Mouse (Mus musculus) heart, embryonic 16.5 days (tissue): ENCODE measurements around the gene Kansl1l. TPM values are rescaled to one million over a fixed set of nuclear protein-coding genes. Genes with fewer than 3 reads are reported as not detected.

Source experiments
- ATAC-seq: fragments of 200-750 bp; cut with Nextera tagmentation; replicated peaks from 2 replicates; pipeline ENCODE4 v1.8.0; 2017; ENCODE audit warnings: moderate number of reproducible peaks; ENCODE audit not compliant: insufficient read depth, low FRiP score; ENCODE audit errors: extremely low read depth
- H3K27ac ChIP-seq: fragments of 300-500 bp; sonication (generic); 2 replicates; pipeline ENCODE4 v1.5.1; 2014; ENCODE audit warnings: mild to moderate bottlenecking, low read length, control low read depth, moderate library complexity
- H3K27me3 ChIP-seq: fragments of 300-500 bp; sonication (generic); 2 replicates; pipeline ENCODE4 v1.6.1; 2014; ENCODE audit warnings: low read length, mixed read lengths; ENCODE audit not compliant: control insufficient read depth, insufficient read depth
- H3K36me3 ChIP-seq: fragments of 300-500 bp; sonication (generic); 2 replicates; pipeline ENCODE4 v1.6.1; 2014; ENCODE audit not compliant: control insufficient read depth, insufficient read depth
- H3K4me1 ChIP-seq: fragments of 300-500 bp; sonication (generic); 2 replicates; pipeline ENCODE4 v1.6.1; 2014; ENCODE audit warnings: low read length, mixed read lengths; ENCODE audit not compliant: control insufficient read depth, insufficient read depth
- H3K4me2 ChIP-seq: fragments of 300-500 bp; sonication (generic); 2 replicates; pipeline ENCODE4 v1.6.1; 2014; ENCODE audit warnings: low read depth, mild to moderate bottlenecking, control low read depth, low read length
- H3K4me3 ChIP-seq: fragments of 300-500 bp; sonication (generic); 2 replicates; pipeline ENCODE4 v1.5.1; 2014; ENCODE audit warnings: mild to moderate bottlenecking, control low read depth, low read length
- H3K9ac ChIP-seq: fragments of 300-500 bp; sonication (generic); 2 replicates; pipeline ENCODE4 v1.6.1; 2014; ENCODE audit warnings: low read length, control low read depth
- H3K9me3 ChIP-seq: fragments of 300-500 bp; sonication (generic); replicated peaks from 2 replicates; pipeline ENCODE4 v1.6.1; 2016; ENCODE audit warnings: low read length; ENCODE audit not compliant: control insufficient read depth
- WGBS: fragments of 180-500 bp; shearing (Covaris S2); extraction: QIAGEN DNeasy Blood & Tissue Kit; methylation state at CpG from one replicate; pipeline ENCODE4 v1.1.7; 2014; 5-methylcytosine and 5-hydroxymethylcytosine counted together
- polyA plus RNA-seq: library from polyadenylated mRNA; unstranded; fragments of >200 nt; fragmentation: Nextera tagmentation; extraction: Ambion mirVana; gene quantifications from 2 replicates; pipeline ENCODE4 v1.2.1, GENCODE M21; 2015

Kansl1l gene
- polyA plus RNA-seq, 1 experiment from 2014 or later, result 13.1 TPM

DNA sequence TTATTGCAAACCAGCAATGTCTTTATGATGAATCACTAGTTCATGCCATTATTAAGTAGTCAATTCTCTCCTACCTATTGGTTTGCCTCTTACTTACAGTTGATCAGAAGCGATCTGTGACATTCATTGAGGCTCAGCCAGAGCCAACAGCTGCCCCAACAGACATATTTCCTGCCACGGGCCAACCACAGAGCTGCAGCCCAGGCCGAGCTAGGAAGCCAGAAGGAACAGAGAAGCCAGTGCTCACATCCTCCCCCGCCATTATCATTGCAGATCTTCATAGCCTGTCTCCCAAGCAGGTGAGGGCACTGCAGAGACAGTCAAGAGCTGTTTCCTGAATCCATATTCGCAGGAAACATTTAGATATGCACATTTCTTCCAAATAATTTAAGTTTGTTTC is 123.1 kb downstream of the Kansl1l start:
- no peak for ATAC-seq
- no peaks in the 10 kb centered on the region for H3K9me3 ChIP-seq
- no peaks in the 10 kb centered on the region for H3K4me1 ChIP-seq
- H3K4me3 ChIP-seq, result no peak overlapping the region
- H3K27me3 ChIP-seq, result no peaks in the 10 kb centered on the region
- 53% methylated on average over 5 of the region's 5 CpGs for WGBS
- no peak overlapping the region for H3K27ac ChIP-seq
- no peak overlapping the region for H3K9ac ChIP-seq
- H3K36me3 ChIP-seq, result no peaks in the 10 kb centered on the region
- H3K4me2 ChIP-seq, result no peak overlapping the region

DNA sequence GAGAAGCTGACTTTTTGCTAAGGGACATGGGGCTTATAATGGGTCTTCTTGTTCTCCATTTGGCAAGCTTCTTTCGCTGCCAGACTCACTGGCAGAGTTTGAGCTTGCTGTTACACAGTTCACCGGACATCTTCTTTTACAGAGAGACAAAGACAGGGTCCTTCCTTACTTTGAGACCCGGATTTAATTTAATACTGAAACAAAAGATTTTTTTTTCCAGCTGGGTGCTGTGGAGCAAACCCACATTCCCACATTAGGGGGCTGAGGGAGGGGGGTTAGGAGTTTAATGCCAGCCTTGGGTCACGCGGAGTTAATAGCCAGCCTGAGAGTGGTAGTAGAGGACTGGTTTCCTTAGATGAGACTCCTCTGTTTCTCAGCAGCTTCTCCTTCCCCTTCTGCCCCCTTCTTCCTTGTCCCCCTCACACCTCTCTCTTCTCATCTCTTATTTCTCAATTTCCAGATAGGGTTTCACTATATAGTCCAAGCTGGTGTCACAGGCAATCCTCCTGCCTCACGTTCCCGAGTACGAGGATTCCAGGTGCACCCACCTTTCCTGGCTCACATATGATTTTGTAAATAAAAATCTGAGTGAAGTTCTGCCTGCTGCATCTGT is 124.5 kb downstream of the Kansl1l start:
- H3K36me3 ChIP-seq, result no peaks in the 10 kb centered on the region

DNA sequence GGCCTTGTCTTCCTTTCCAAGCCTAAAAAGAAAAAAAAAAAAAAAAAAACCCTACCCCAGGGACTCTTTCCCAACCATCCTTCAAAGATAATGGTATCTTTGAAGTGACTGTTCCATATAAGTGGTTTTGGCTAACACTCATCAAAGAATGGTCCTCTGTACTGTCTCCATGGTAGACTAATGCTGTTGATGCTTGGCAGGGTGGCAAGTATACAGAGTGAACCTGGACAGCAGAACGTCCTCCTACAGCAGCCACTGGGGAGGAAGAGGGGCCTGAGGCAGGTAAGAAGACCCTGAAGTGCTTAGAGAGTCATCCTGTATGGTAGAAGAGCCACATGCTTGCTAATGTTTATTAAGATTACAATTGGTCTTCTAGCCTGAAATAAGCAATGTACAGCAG is 125.1 kb downstream of the Kansl1l start:
- 68% methylated on average over 1 of the region's 1 CpGs for WGBS
- Histone ChIP-seq H3K27me3 (no peaks in the 10 kb centered on the region), H3K4me2 (no peak overlapping the region), H3K27ac (no peak overlapping the region), H3K9ac (no peak overlapping the region), H3K4me3 (no peak overlapping the region), H3K9me3 (no peaks in the 10 kb centered on the region), H3K36me3 (no peaks in the 10 kb centered on the region), H3K4me1 (no peaks in the 10 kb centered on the region)
- ATAC-seq, result no peak

More for the DNA sequence above, 124.5 kb downstream of the Kansl1l start:
- Histone ChIP-seq H3K4me2 (no peak overlapping the region), H3K4me3 (no peak overlapping the region), H3K9ac (no peak overlapping the region), H3K9me3 (no peaks in the 10 kb centered on the region), H3K27ac (no peak overlapping the region), H3K4me1 (no peaks in the 10 kb centered on the region), H3K27me3 (no peaks in the 10 kb centered on the region)
- ATAC-seq, result no peak
- 78% methylated on average over 8 of the region's 8 CpGs for WGBS

DNA sequence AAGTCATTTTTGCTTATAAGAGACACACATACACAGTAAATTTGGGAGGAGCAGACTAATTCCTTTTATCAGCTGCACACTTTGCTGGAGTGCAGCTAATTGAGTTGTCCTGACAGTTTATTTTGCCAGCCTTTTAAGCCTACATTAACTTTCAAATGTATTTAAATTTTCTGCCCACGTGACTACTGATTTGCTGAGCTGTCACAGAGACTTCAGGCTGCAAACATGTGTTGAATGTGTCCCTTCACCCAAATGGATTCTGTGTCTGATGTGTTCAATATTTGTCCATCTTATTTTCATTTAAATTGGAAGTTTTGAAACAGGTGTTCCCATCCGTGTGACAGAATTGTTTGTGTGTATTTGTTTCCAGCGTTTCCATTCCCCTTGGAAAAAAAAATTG is 125.6 kb downstream of the Kansl1l start:
- H3K4me1 ChIP-seq, result no peaks in the 10 kb centered on the region
- no peaks in the 10 kb centered on the region for H3K36me3 ChIP-seq
- no peaks in the 10 kb centered on the region for H3K27me3 ChIP-seq
- H3K9ac ChIP-seq, result no peak overlapping the region
- no peaks in the 10 kb centered on the region for H3K9me3 ChIP-seq
- no peak overlapping the region for H3K4me2 ChIP-seq
- H3K27ac ChIP-seq, result no peak overlapping the region
- ATAC-seq, result no peak
- no peak overlapping the region for H3K4me3 ChIP-seq
- WGBS, result 62% methylated on average over 3 of the region's 3 CpGs

DNA sequence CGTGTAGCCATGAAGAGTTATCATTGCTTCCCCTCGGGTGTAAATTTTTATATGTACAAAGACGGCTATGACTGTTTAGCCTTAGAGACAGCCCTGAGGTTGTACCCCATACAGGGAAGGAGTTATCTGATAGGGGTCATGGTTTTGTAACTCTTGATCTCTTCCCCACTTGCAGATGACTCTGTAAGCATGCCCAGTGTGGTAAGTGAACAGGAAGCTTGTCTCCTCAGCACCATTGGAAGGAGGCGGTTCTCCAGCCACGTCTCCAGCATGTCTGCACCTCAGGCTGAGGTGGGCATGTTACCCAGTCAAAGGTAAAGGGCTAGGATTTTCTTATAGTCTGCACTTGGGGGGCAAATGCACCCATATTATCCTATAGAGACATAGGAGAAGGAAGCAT is 134.4 kb downstream of the Kansl1l start:
- H3K36me3 ChIP-seq, result no peaks in the 10 kb centered on the region
- no peaks in the 10 kb centered on the region for H3K9me3 ChIP-seq
- 75% methylated on average over 5 of the region's 5 CpGs for WGBS
- no peak overlapping the region for H3K27ac ChIP-seq
- no peak overlapping the region for H3K4me3 ChIP-seq
- H3K9ac ChIP-seq, result no peak overlapping the region
- no peak overlapping the region for H3K4me2 ChIP-seq
- H3K4me1 ChIP-seq, result no peaks in the 10 kb centered on the region
- H3K27me3 ChIP-seq, result no peaks in the 10 kb centered on the region
- ATAC-seq, result no peak

DNA sequence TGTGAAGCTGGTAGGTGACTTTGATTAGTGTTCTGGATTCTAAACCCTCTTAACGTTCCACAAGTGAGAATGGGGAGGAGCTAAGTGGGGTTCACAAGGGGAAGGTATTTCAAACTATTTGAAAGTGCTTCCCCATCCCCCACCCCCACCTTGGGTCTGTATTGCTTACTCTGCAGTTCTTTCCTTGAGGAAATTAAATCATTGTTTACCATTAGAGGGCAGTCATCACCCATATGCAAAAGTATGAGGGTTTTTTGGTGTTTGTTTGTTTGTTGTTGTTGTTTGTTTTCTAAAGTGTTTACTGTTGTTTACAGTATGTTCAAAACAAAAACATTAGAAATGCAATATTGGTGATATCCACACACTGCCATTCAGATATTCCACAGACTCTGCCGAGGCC is 138.7 kb downstream of the Kansl1l start:
- no peak overlapping the region for H3K4me2 ChIP-seq
- no peaks in the 10 kb centered on the region for H3K9me3 ChIP-seq
- no peaks in the 10 kb centered on the region for H3K4me1 ChIP-seq
- no peak for ATAC-seq
- H3K36me3 ChIP-seq, result no peaks in the 10 kb centered on the region
- no peak overlapping the region for H3K4me3 ChIP-seq
- WGBS, result 35% methylated on average over 2 of the region's 2 CpGs
- no peak overlapping the region for H3K27ac ChIP-seq
- H3K27me3 ChIP-seq, result no peaks in the 10 kb centered on the region
- no peak overlapping the region for H3K9ac ChIP-seq

DNA sequence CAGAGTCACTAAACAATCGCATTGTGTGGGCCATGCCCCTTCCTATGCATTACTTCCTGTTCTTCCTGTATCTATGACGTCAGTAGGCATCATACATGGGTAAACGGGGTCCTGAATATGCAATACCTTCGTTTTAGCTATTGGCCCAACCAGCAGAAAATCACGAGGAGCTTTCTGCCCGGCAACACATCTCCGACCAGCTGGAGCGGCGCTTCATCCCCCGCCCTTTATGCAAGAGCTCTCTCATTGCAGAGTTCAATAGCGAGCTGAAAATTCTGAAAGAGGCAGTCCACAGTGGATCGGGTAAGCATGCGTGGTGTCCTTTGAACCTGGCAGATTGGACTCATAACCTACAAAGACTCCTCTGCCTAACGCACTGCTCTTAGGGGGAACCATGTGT is 139.4 kb downstream of the Kansl1l start:
- Histone ChIP-seq H3K36me3 (no peaks in the 10 kb centered on the region), H3K4me2 (no peak overlapping the region), H3K27me3 (no peaks in the 10 kb centered on the region), H3K4me1 (no peaks in the 10 kb centered on the region), H3K9ac (no peak overlapping the region), H3K27ac (no peak overlapping the region), H3K9me3 (no peaks in the 10 kb centered on the region), H3K4me3 (no peak overlapping the region)
- WGBS, result 79% methylated on average over 14 of the region's 14 CpGs
- ATAC-seq, result no peak

DNA sequence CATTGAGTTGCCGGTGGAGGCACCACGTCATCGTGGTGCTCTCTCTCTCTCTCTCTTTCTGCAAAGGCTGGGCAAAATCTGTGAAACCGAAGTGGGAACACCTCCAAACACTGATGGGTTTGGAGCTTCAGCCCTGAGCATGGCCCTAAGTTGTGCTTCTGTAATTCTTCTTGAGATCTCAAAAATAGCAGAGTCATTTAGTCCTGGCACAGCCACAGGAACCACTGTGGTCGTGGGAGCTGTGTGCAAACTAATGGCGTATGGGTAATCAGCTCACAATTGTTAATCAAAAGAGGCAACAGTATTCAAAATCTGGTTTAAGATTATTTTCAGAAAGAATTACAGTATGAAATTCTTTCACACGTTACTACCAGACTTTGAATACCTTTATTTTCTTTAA is 144.6 kb downstream of the Kansl1l start:
- no peak overlapping the region for H3K4me3 ChIP-seq
- H3K27ac ChIP-seq, result no peak overlapping the region
- H3K27me3 ChIP-seq, result no peaks in the 10 kb centered on the region
- H3K36me3 ChIP-seq, result no peaks in the 10 kb centered on the region
- no peak overlapping the region for H3K4me2 ChIP-seq
- no peak overlapping the region for H3K9ac ChIP-seq
- ATAC-seq, result no peak
- H3K4me1 ChIP-seq, result no peaks in the 10 kb centered on the region
- no peaks in the 10 kb centered on the region for H3K9me3 ChIP-seq
- WGBS, result 80% methylated on average over 7 of the region's 7 CpGs

DNA sequence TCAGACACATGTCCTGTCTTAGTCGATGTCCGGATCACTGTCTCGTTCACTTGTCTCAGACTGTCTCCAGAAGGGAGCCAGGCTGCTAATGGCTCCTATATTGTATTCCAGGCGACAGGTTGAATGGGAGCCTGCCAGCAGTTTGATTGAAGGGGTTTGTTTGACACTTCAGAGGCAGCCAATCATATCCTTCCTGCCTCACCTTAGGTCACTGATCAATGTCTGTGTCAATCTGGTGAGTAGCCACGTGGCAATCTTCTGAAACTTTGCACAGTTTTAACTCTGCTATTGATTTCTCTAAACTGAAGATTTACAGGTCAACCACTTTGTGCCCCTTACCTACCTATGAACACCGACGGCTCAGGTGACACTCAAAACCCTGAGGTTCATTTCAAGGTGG is 145.9 kb downstream of the Kansl1l start:
- WGBS, result 70% methylated on average over 7 of the region's 7 CpGs
- no peaks in the 10 kb centered on the region for H3K27me3 ChIP-seq
- H3K4me2 ChIP-seq, result no peak overlapping the region
- H3K9me3 ChIP-seq, result no peaks in the 10 kb centered on the region
- no peak overlapping the region for H3K27ac ChIP-seq
- H3K9ac ChIP-seq, result no peak overlapping the region
- H3K4me3 ChIP-seq, result no peak overlapping the region
- ATAC-seq, result no peak
- H3K4me1 ChIP-seq, result no peaks in the 10 kb centered on the region
- H3K36me3 ChIP-seq, result no peaks in the 10 kb centered on the region
